Mouse (Mus musculus) kidney, adult 2 months (tissue): ENCODE measurements around the gene Cacfd1.

Source experiments
- CTCF ChIP-seq: fragments of 200-500 bp; conservative IDR thresholded peaks from 2 replicates; pipeline ENCODE4 v1.5.1; 2011; ENCODE audit warnings: low read depth, mild to moderate bottlenecking, control low read depth, low read length, moderate library complexity, mixed read lengths; ENCODE audit not compliant: insufficient read depth, insufficient read length
- POLR2A ChIP-seq: fragments of 200-500 bp; IDR thresholded peaks from one replicate; pipeline ENCODE4 v1.6.1; 2011; ENCODE audit warnings: low read depth, low read length, control low read depth

DNA sequence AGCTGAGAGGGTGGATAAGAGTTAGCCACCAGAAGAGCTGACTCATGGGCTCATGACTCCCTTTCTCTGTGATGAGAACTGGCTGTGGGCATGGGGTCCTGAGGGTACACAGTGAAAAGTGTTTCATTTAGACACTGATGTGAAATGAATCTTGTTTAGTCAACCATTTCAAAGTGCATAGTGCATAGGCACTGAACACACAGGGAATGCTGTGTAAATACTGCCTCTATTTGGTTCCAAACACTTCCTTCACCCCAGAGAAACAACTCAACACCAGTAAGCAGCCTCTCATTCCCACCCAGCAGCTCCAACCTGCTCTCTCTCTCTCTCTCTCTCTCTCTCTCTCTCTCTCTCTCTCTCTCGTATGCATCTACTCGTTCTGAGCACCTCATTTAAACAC lies 25.5 kb upstream of the Cacfd1 start:
- TF ChIP-seq CTCF (no peak), POLR2A (no peak)
